Mouse (Mus musculus) liver, embryonic 14.5 days (tissue): ENCODE data around the gene Megf8.

ENCODE experiments used
- CTCF ChIP-seq: IDR thresholded peaks from 2 replicates; pipeline ENCODE4 v1.5.1; 2016; ENCODE audit warnings: antibody characterized with exemption, low read depth, control low read depth
- EP300 ChIP-seq: IDR thresholded peaks from 2 replicates; pipeline ENCODE4 v1.6.1; 2016; ENCODE audit warnings: antibody characterized with exemption, low read depth

DNA sequence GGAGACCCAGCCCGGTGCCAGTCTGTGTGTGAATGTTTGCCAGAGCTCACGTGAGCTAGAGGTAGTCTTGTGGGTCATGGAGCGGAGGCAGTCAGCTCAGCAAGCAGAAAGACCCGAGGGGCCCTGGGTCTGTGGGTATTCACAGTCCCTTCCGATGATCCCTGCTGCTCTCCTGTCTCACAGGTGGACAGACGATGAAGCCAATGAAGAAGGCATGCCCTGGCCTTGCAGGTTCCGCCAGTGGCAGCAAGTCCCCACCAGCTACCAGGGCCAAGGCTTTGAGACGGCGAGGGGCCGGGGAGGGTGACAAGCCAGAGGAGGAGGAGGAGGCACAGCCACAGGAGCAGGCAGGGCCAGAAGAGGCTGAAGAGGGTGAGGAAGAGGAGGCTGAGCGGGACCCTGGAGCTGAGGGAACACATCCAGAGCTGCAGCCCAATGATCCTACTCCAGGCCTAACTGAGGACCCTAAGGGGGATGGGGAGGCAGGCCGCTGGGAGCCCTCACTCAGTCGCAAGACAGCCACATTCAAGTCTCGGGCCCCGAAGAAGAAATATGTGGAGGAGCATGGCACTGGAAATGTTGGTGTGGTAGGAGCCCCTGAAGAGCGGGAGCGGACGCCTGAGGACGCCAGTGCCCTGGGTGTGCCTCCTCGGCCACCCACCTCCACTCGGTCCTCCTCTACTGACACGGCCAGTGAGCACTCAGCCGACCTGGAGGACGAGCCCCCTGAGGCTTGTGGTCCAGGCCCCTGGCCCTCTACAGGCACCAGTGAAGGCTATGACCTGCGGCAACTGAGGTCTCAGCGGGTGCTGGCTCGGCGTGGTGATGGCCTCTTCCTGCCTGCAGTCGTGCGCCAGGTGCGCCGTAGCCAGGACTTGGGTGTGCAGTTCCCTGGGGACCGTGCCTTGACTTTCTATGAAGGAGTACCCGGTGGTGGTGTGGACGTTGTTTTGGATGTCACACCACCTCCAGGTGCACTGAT lies 46.0 kb upstream of the Megf8 start:
- TF ChIP-seq CTCF (no peak), EP300 (no peak)
